Mouse (Mus musculus) gastrocnemius, postnatal 10 days (tissue): Measurements from ENCODE around the gene Trp73. TPM values are rescaled to one million over a fixed set of nuclear protein-coding genes. Genes with fewer than 3 reads are reported as not detected.
A peak's percentile ranks its signal among the peaks of the same experiment; 100 is the strongest.

ENCODE experiments used
- DNase-seq: peaks from one replicate; pipeline ENCODE4 v3.0.0; 2021; ENCODE audit warnings: mixed read lengths
- total RNA-seq, 2 experiments: library from RNA; stranded (reverse); gene quantifications; 2 replicates each; pipeline ENCODE4 v1.2.3; 2021

Trp73 gene
- total RNA-seq, 2 experiments from 2014 or later, result not detected

- peak; percentile 87 for DNase-seq
These were observed 2.4 kb upstream of the Trp73 start, which contains the start of gene Wrap73 for GRCm38 (mm10) chr4:154142211-154143040. TSS of gene Wrap73 (plus strand) at chr4:154142372.

DNA sequence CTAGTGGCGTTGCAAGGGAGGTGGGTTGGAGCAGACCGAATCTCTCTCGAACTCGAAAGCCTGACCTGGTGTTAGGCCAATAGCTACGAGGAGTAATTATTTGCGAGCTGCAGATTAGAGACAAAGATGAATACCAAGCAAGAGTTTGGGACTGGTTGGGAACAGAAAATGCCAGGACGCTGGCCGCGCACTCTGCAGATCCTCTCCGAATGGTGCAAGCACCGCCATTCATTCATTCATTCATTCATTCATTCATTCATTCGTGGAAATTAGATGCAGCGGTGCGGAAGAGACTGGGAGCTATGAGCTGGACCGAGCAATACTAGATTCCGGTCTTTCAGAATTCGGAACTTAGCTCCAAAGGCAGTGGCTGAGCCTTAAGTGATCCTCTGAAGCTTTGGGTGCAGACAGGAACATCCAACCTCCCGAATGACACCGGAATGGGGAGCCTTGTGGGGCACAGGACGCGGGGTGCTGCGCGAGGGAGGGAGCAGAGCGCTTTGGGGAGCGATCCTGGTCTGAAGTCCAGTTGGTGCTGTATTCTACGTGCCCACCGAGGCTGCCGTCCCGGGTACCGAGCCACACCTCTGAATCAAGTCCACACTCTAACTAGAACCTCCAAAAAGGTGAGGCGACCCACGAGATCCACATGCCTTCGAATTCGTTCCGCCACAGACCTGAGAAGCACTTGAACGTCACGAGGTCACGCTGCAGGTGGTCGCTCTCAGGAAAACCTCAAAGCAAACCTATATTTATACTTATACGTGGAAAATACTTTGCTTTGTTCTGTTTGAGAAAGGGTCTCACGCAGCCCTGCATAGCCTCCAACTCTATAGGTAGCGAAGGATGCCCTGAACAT lies 1.2 kb upstream of the Trp73 start:
- DNase-seq, result no peak

DNA sequence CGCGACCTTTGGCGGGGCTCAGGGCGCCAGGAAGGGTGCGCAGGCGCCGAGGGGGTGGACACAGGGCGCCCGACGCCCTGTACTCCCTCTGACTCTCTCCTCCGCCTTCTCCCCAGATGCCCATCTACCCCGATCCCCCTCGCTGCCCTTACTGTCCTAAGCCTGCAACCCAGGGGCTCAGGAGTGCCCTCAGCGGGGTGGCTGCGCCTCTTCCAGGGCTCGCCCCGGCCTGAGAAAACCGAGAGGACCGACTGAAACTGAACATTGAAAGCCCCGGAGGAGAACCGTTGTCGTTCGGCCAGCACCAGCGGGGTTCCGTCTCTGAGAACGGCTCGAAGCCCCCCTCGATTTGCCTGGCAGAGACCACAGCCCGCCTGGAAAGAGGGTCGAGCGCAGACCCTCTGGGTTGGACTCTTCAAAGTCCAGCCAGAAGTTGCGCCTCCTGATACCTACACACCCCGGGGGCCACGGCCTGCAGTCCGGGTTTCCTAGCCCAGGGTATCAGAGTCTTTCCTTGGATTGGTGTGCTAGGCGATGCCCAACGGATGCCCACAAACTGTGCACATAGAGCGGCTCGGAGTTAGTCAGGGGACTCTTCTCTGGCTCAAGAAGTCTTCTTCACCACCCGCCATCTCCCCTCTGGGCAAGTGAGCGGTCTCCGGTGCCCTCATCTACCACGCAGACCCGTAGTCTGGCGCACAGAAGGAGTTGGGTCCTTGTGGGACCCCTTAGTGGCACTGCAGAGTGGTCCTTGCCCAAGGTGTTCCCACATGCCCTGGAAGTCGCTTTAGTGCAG lies 403 bp upstream of the Trp73 start:
- DNase-seq, result no peak

DNA sequence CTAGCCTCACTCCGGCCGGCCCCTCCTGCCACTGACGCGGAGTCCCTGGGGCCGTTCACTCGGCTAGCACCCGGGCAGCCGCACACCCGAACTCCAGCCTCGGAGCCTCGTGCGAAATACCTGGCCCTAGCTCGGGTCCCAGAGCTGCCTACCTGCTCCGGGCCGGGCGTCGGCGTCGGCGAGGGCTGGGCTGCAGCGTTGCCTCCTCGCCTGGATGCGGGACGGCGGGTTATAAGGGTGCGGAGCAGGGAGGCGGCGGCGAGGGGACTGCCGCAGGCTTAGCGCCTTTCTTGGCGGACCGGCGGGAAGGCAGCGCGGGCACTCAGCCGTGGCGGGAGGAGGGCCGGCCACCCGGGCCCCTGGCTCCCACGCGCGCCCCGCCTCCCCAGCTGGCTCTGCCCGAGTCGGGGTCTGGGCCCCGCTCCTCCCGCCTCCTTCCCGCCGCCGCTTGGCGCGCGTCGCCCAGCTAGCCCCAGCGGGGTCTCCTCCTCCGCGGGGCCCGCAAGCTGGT lies 282 bp downstream of the Trp73 start:
- peak; percentile 20 for DNase-seq

DNA sequence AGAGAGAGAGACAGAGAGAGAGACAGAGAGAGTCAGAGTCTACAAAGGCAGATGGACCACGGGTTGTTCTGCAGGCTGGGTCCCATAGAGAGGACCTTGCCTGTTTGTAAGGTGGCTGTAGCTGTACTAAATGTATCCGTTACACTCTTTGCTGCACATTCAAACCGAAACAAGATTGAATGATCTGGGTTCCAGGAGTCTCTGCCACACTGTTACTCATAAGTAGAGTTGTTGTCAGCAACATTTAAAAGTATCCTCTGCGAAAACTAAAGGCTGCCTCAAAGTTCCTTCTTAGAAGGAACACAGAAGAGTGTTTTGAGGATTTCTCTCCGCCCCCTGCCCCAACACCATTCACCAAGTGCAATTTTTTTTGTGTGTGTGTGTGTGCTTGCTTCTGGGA lies 2.9 kb downstream of the Trp73 start:
- no peak for DNase-seq

GRCm38 (mm10) chr4:154134803-154135202 lies 5.2 kb downstream of the Trp73 start:
- DNase-seq, result no peak

GRCm38 (mm10) chr4:154131894-154132293 lies 8.1 kb downstream of the Trp73 start:
- DNase-seq, result no peak

DNA sequence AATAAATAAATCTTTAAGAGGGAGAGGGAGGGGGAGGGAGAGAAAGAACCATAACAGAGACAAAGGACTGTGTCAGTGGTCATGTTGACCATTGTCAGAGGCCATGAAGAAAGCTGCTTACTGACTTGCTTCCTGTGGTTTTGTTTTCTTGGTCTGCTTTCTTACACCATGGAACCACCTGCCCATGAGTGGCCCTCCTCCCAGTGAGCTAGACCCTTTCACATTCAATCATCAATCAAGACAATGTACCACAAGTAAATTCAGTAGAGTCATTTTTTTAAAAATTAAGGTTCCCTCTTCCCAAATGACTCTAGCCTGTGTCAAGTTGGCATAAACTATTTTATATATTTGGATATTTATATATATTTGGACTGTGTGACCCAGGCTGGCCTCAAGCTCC lies 10.1 kb downstream of the Trp73 start:
- DNase-seq, result no peak

DNA sequence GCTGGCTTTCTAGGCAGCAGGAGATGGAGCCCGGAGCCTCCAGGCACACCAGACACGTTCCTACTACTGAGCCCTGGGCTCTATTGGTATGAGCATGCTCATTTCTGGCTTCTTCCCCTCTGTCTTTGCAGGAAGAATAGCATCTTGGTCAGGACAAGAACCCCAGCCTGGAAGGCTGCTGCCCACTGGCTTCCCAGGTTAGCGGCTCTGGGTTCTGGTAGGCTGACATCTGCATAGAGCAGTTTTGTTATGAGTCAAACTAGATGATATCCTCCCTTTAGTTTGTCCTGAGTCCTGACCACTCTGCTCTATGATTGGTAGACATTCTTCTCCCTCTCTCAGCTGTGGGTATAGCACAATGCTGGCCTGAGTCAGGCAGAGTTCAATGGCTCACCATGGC lies 12.7 kb downstream of the Trp73 start:
- DNase-seq, result no peak

GRCm38 (mm10) chr4:154125202-154125601 lies 14.8 kb downstream of the Trp73 start:
- DNase-seq, result no peak

GRCm38 (mm10) chr4:154123553-154123952 lies 16.5 kb downstream of the Trp73 start:
- no peak for DNase-seq

DNA sequence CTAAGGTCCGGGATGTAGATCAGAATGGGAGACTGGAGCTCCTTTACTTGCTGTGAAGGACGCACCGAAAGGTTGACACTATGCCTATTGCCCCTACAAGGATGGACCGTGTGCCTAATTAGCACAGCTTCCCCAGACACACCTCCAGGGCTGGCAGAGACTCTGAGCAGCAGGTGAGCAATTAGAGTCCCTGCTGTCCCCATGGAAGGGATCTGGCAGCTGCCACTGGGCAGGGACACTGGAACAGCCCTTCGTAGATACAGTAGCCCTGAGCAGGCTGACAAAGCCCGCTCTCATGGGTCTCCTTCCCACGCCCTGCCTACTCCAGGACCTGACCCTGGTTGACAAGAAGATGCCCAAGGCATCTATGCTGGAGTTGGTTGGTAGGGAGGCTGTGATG lies 17.6 kb downstream of the Trp73 start:
- no peak for DNase-seq

- no peak for DNase-seq
These were observed 18.2 kb downstream of the Trp73 start for GRCm38 (mm10) chr4:154121800-154122199.

DNA sequence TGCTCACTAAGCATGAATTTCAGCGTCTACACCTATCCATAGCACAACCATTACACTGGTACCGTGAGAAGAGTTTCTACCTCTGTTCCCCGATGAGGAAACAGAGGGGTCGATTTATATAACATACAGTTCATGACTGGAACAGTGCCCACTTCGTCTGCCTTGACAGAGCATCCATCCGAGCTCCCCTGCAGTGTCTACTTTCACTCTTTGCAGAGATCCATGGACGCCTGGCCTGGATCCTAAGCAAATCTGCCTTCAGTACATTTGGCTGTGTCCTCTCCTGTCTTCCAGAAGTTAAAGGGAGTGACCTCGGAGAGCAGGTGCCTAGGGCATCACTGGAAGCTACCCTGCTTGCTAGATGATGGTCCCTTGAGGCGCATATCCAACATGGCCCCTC lies 20.8 kb downstream of the Trp73 start:
- no peak for DNase-seq

DNA sequence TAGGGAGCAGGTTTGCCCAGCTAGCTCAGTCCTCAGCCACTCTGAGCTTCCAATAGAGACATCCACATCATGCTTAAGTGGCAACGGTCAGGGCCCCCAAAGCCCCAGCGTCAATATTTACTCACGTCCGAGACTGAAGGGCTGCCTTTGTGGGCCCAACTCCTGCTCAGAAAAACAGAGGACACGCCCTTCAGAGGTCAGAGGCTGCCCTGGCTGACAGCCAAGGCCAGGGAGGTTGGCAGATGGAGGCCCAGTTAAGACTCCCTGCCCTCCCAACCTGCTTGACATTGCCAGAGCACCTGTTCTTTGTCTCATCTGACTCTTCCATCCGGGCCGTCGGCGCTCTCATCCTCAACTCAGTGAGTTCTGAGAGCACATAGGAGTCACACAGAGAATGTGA lies 21.2 kb downstream of the Trp73 start:
- DNase-seq, result no peak

GRCm38 (mm10) chr4:154116421-154116820 lies 23.6 kb downstream of the Trp73 start:
- no peak for DNase-seq

DNA sequence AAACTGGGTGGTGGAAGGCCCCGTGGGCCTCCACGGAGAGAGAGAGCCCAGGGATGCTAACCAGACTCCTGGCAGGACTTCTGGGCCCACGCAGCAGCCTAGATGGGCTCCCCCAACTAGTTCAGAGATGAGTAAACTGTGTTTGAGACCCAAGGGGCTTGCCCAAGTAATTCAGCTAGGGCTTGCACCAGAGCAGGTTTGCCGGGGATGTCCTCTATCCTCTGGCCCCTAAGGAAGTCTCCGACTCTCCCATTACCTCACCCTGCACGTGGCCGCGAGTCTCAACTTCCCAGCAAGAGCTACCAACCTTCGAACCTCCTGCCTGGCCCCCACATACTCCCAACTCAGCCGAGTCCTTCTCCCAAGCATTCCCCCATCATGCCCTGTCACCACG lies 30.2 kb downstream of the Trp73 start:
- no peak for DNase-seq

DNA sequence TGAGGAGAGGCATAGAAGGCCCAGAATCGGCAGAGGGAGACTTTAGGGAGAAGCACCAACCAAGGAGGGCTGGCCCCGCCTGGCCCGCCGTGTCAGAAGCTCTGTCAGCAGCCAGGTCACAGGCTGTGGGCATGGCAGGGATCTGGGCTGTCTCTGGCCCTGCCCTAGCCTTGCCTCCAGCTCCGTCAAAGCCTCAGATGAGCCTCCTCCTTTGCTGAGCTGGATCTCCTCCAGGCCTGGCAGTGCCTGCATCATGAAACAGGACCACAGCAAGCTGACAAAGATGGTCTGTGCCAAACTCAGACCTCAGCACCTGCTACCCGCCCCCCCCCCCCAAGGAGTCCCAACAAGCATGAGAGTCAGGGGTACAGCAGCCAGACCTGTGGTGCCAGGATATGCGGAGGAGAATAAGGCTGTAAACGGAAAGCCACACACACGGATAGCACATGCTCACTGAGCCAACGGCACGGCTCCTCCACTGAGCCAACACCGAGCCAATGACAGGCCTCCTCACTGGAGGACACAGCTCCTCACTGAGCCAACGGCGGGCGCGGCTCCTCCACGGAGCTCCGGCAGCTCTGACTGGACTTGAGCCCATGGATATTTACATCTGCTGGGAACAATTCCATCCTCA lies 30.7 kb downstream of the Trp73 start:
- DNase-seq, result peak; percentile 25

DNA sequence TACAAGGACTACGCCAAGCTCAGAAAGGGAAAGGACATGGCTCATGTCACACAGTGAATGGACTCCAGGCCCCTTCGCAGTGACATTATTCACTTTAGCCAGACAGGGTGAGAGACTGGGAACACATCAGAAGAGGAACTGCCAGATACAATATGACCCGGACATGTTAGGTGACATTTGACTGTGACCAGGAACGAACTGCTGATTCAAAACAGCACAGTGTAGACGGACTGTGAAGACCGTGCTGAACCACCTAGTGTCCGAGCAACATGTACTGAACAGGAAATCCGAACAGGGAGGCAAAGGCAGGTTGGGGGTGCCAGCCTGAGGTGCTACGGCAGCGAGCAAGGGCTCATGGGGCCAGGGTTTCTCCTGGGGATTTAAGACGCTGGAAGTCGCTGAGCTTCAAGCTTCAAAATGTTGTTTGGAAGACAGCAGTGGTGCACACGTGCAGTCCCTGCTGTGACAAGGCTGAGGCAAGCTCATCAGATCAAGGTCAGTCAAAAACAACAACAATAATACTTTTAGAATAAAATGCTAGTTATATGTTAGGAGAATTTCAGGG lies 33.4 kb downstream of the Trp73 start:
- no peak for DNase-seq

- DNase-seq, result peak; percentile 69
These were observed 34.5 kb downstream of the Trp73 start for GRCm38 (mm10) chr4:154105381-154106001.

DNA sequence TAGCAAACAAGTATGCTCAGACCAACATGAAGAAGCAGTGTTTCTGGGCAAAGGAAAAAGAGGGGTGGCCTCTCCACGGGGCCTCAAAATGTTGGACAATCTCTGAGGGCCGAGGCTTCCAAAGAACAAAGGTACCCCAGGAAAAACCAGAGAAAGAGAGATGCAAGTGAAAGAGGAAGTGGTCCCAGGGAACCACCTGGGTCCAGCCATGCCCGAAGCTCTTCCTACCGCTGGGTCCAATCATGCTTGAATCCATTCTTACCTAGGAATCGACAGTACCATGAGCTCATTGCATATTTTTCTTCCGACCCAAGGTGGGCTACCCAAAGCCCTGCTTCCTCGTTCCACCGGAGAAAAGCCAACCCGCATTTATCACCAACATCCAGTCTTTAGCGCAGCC lies 36.1 kb downstream of the Trp73 start:
- DNase-seq, result no peak
